Mouse (Mus musculus) bone marrow, adult 2 months (tissue): Measurements from ENCODE around the gene Nlrx1. TPM values are rescaled to one million over a fixed set of nuclear protein-coding genes. Genes with fewer than 3 reads are reported as not detected.

Experiments used
- H3K27ac ChIP-seq: fragments of 200-500 bp; 2 replicates; pipeline ENCODE4 v1.5.1; 2012; ENCODE audit warnings: low read depth, mild to moderate bottlenecking, control low read depth, inconsistent platforms, low read length; ENCODE audit not compliant: control insufficient read depth, poor library complexity, insufficient read depth
- H3K4me1 ChIP-seq: fragments of 200-500 bp; 2 replicates; pipeline ENCODE4 v1.6.1; 2011; ENCODE audit warnings: low read length; ENCODE audit not compliant: control insufficient read depth, insufficient read depth
- H3K4me3 ChIP-seq: fragments of 200-500 bp; replicated peaks from 2 replicates; pipeline ENCODE3; 2011; ENCODE audit warnings: mild to moderate bottlenecking, low read depth, low read length, control low read depth; ENCODE audit not compliant: control insufficient read depth
- CTCF ChIP-seq: fragments of 200-500 bp; IDR thresholded peaks from 2 replicates; pipeline ENCODE4 v1.5.1; 2011; ENCODE audit warnings: low read length, control low read depth; ENCODE audit not compliant: control insufficient read depth, insufficient read depth
- POLR2A ChIP-seq: fragments of 200-500 bp; IDR thresholded peaks from 2 replicates; pipeline ENCODE4 v1.6.1; 2011; ENCODE audit warnings: low read depth, mild to moderate bottlenecking, control low read depth, low read length, borderline replicate concordance; ENCODE audit not compliant: control insufficient read depth
- WGBS: fragments of 180-500 bp; shearing (Covaris S2); methylation state at CpG from one replicate; pipeline ENCODE4 v1.1.7; 2018; 5-methylcytosine and 5-hydroxymethylcytosine counted together
- polyA plus RNA-seq: library from polyadenylated mRNA; stranded (reverse); fragments of >200 nt; gene quantifications from 2 replicates; pipeline ENCODE4 v1.2.4, GENCODE M21; 2011; ENCODE audit warnings: low replicate concordance; ENCODE audit not compliant: missing spikeins, insufficient read depth, insufficient read length

Gene Nlrx1
- polyA plus RNA-seq, 1 experiment: 25.0 TPM

GRCm38 (mm10) chr9:44212406-44212805 is 56.0 kb downstream of the Nlrx1 start:
- Histone ChIP-seq H3K4me1 (peaks cover 3% of the 10 kb centered on the region; the same call in 1 of the 2 replicates), H3K4me3 (no peak overlapping the region), H3K27ac (no peak overlapping the region)
- no peak for TF ChIP-seq CTCF
- TF ChIP-seq POLR2A: no peak
- 94% methylated on average over 4 of the region's 4 CpGs for WGBS

- Histone ChIP-seq H3K4me1 (peaks cover 3% of the 10 kb centered on the region; the same call in 1 of the 2 replicates), H3K4me3 (no peak overlapping the region), H3K27ac (no peak overlapping the region)
- TF ChIP-seq POLR2A (no peak), CTCF (no peak)
- 90% methylated on average over 4 of the region's 4 CpGs for WGBS
Observed at GRCm38 (mm10) chr9:44209416-44209815, 59.0 kb downstream of the Nlrx1 start.

- WGBS: 78% methylated on average over 2 of the region's 2 CpGs
- TF ChIP-seq POLR2A (no peak), CTCF (no peak)
- H3K4me3 ChIP-seq: no peak overlapping the region
- H3K27ac ChIP-seq: no peak overlapping the region
- H3K4me1 ChIP-seq: peaks cover 1% of the 10 kb centered on the region; the same call in 1 of the 2 replicates
Observed at GRCm38 (mm10) chr9:44207840-44208239, 60.6 kb downstream of the Nlrx1 start.

Other genes starting within 250 kb of the Nlrx1 start
- 12.0 and 36.1 TPM in 2 replicates for gene Thy1, start 225.2 kb downstream of the Nlrx1 start, polyA plus RNA-seq
- gene Usp2, start 201.6 kb downstream of the Nlrx1 start, polyA plus RNA-seq: 1.2 and 2.6 TPM in 2 replicates
- 0.95 TPM in 1 of 2 replicates, not detected in the other for gene Mfrp, start 166.9 kb downstream of the Nlrx1 start, polyA plus RNA-seq
- 3.3 TPM in 1 of 2 replicates, not detected in the other for gene C1qtnf5, start 161.4 kb downstream of the Nlrx1 start, polyA plus RNA-seq
- not detected in 2 replicates for gene Gm49380, start 155.1 kb downstream of the Nlrx1 start, polyA plus RNA-seq
- gene Rnf26, start 155.1 kb downstream of the Nlrx1 start, polyA plus RNA-seq: 11.2 and 28.8 TPM in 2 replicates
- gene Mcam, start 134.1 kb downstream of the Nlrx1 start, polyA plus RNA-seq: 3.5 and 6.3 TPM in 2 replicates
- gene Cbl, start 34.5 kb downstream of the Nlrx1 start, polyA plus RNA-seq: 24.3 and 50.5 TPM in 2 replicates
- 1.4 TPM in 1 of 2 replicates, not detected in the other for gene Ccdc153, start 27.9 kb downstream of the Nlrx1 start, polyA plus RNA-seq
- gene Pdzd3, start 17.1 kb downstream of the Nlrx1 start, polyA plus RNA-seq: 2.7 and 7.3 TPM in 2 replicates
- gene Abcg4, start 20.0 kb upstream of the Nlrx1 start, polyA plus RNA-seq: 45.0 and 74.1 TPM in 2 replicates
- 9.1 and 21.6 TPM in 2 replicates for gene Hinfp, start 37.1 kb upstream of the Nlrx1 start, polyA plus RNA-seq
- gene C2cd2l, start 51.7 kb upstream of the Nlrx1 start, polyA plus RNA-seq: 14.6 and 17.5 TPM in 2 replicates
- gene Dpagt1, start 57.4 kb upstream of the Nlrx1 start, polyA plus RNA-seq: 11.2 and 30.7 TPM in 2 replicates
- 184 and 201 TPM in 2 replicates for gene H2afx, start 66.1 kb upstream of the Nlrx1 start, polyA plus RNA-seq
- gene Hmbs, start 75.6 kb upstream of the Nlrx1 start, polyA plus RNA-seq: 824 and 950 TPM in 2 replicates
- gene Vps11, start 93.1 kb upstream of the Nlrx1 start, polyA plus RNA-seq: 17.2 and 29.6 TPM in 2 replicates
- 13.5 and 34.2 TPM in 2 replicates for gene Hyou1, start 110.9 kb upstream of the Nlrx1 start, polyA plus RNA-seq
- gene Slc37a4, start 128.3 kb upstream of the Nlrx1 start, polyA plus RNA-seq: 9.8 and 16.9 TPM in 2 replicates
- gene Rps25, start 138.5 kb upstream of the Nlrx1 start, polyA plus RNA-seq: 1,039 and 1,790 TPM in 2 replicates
- gene Trappc4, start 139.0 kb upstream of the Nlrx1 start, polyA plus RNA-seq: 36.9 and 50.1 TPM in 2 replicates
- 22.1 and 68.9 TPM in 2 replicates for gene Ccdc84, start 150.0 kb upstream of the Nlrx1 start, polyA plus RNA-seq
- not detected in 2 replicates for gene Foxr1, start 172.5 kb upstream of the Nlrx1 start, polyA plus RNA-seq
- gene Upk2, start 186.4 kb upstream of the Nlrx1 start, polyA plus RNA-seq: not detected in 2 replicates
- 9.0 and 15.6 TPM in 2 replicates for gene Bcl9l, start 214.2 kb upstream of the Nlrx1 start, polyA plus RNA-seq